ENCODE assay signal across 13 mouse cellular contexts in the genomic region with DNA sequence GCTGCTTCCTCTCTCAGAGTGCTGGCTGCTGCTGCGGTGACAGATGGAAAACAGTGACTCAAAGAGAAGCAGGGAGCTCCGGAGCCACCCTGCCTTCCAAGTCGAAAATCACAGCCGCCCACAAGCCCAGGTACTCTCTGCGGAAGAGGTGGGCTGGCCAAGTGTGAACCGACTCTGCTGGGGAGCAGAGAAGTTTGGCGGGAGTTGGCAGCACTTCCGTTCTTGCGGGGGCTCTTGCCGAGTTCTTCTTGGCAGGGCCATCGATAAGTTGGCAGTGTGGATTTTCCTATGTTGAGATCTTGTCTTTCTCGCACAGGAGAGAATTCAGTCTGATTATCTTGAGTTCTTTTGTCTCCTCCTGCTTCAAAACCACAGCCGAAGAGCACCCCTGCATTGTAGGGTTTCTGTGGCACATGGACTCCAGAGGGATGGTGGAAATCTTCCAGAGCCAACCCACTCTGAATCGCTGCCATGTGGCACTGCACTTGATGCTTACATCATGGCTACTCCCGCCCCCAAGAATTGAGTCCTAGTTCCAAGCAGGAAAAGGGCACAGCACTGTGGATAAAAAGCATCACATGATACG. TPM values are rescaled to one million over a fixed set of nuclear protein-coding genes. Genes with fewer than 3 reads are reported as not detected.
DNase-seq lines count a peak whose midpoint lies in the region; ATAC-seq and TF ChIP-seq lines count a peak whose summit lies in the region.
"Had no signal": no experiment of that assay in that cellular context is flagged by ENCODE, and none has a peak within 500 bp of the region (broad histone marks: within the 10 kb centered on the region; RNA-seq: fewer than 3 reads in every experiment).

No protein-coding gene starts in this region.

- H3K9ac ChIP-seq in midbrain, embryonic 14.5 days (replicated peaks; ENCODE audit: low read length), result no peak overlapping the region
- H3K9ac ChIP-seq: liver, embryonic 14.5 days had no signal

- no peak for TF ChIP-seq CTCF in left cerebral cortex, adult 2 months (IDR thresholded peaks at IDR 0.05)
- no peak for TF ChIP-seq CTCF in gastrocnemius, adult 2 months (IDR thresholded peaks at IDR 0.05)

- H3K4me1 ChIP-seq in midbrain, embryonic 14.5 days (ENCODE audit: control insufficient read depth, insufficient read depth, low read length), result no peaks in the 10 kb centered on the region

- 89% methylated on average over 16 of the region's 16 CpGs for WGBS in midbrain, embryonic 14.5 days

- no peak for ATAC-seq in midbrain, embryonic 14.5 days (ENCODE audit: low FRiP score, low TSS enrichment)

- H3K9me3 ChIP-seq in midbrain, embryonic 14.5 days (ENCODE audit: control insufficient read depth, low read length), result no peaks in the 10 kb centered on the region

- no peak overlapping the region for H3K4me2 ChIP-seq in midbrain, embryonic 14.5 days (ENCODE audit: low read length)
- H3K4me2 ChIP-seq: midbrain, embryonic 11.5 days had no signal

- H3K27me3 ChIP-seq in midbrain, embryonic 14.5 days (ENCODE audit: control insufficient read depth, insufficient read depth, low read length), result no peaks in the 10 kb centered on the region

- peak; percentile 51 for DNase-seq in 3134 (ENCODE audit: extremely low read depth, insufficient read length, low spot score)
- DNase-seq in cerebellum, adult 11 months, result peak; percentile 78
- peak; percentile 64 to 83 for DNase-seq in frontal cortex, postnatal 10 days (ENCODE audit: low spot score in 2 of 2)
- peak; percentile 83 to 86 for DNase-seq in left cerebral cortex, adult 2 months (ENCODE audit: extremely low spot score in 1 of 2, low spot score in 2 of 2)
- no peak for DNase-seq in thymus, postnatal 14 days
- DNase-seq in kidney, adult 18-20 months, result no peak
- DNase-seq in gastrocnemius, adult 2 months, result no peak
- DNase-seq in midbrain, embryonic 14.5 days, result no peak
- DNase-seq: gastrocnemius, postnatal 10 days; heart, postnatal 4 days had no signal

- no peaks in the 10 kb centered on the region for H3K36me3 ChIP-seq in midbrain, embryonic 14.5 days (ENCODE audit: control insufficient read depth, insufficient read depth, low read length)

- H3K4me3 ChIP-seq in left cerebral cortex, adult 2 months, result no peak overlapping the region
- no peak overlapping the region for H3K4me3 ChIP-seq in gastrocnemius, adult 2 months
- no peak overlapping the region for H3K4me3 ChIP-seq in midbrain, embryonic 14.5 days (replicated peaks; ENCODE audit: low read depth, low read length)

- intact Hi-C loops in left cerebral cortex, adult 2 months (cut with DNase I), result loop anchor here (1.0 kb wide), 3 partner anchors 17 to 42 kb away; no protein-coding TSS in a partner anchor
- intact Hi-C loops in gastrocnemius, adult 2 months (cut with DNase I), result no loop called here

- peak overlapping the region; percentile 71 for H3K27ac ChIP-seq in left cerebral cortex, adult 2 months
- H3K27ac ChIP-seq in gastrocnemius, adult 2 months, result no peak overlapping the region
- no peak overlapping the region for H3K27ac ChIP-seq in midbrain, embryonic 14.5 days (replicated peaks; ENCODE audit: low read depth, low read length)
- H3K27ac ChIP-seq: kidney, postnatal 0 days; liver, embryonic 14.5 days had no signal

RNA-seq across cellular contexts. Expression of gene Galnt9, which starts 18.7 kb away (rescaled TPM):
- 100 to 1,000 TPM; 103 to 119 TPM for total RNA-seq in left cerebral cortex, adult 2 months (2021)
- not detected for total RNA-seq in gastrocnemius, adult 2 months (2021)
- 19.4 and 23.7 TPM in 2 replicates for polyA plus RNA-seq in midbrain, embryonic 14.5 days (2014; fragmentation: Nextera tagmentation; extraction: Ambion mirVana)
- total RNA-seq: heart, postnatal 4 days had no signal

Comparison
In these comparisons a context has a peak if more than half of its experiments do, and no peak if none do; other contexts are left out.
1. DNase-seq: peak in 3134 (single experiment), cerebellum, adult 11 months (single experiment), frontal cortex, postnatal 10 days (2 of 2) and left cerebral cortex, adult 2 months (2 of 2); none in thymus, postnatal 14 days (single experiment), kidney, adult 18-20 months (single experiment), gastrocnemius, adult 2 months (single experiment) and midbrain, embryonic 14.5 days (single experiment).
2. RNA of gene Galnt9, which starts 18.7 kb away (total RNA-seq): 103 to 119 TPM in left cerebral cortex, adult 2 months; not detected in gastrocnemius, adult 2 months; every median in the first group is over 100 times any median in the second.